Mouse (Mus musculus) gastrocnemius, postnatal 10 days (tissue): ENCODE data around the gene Exoc2. TPM values are rescaled to one million over a fixed set of nuclear protein-coding genes. Genes with fewer than 3 reads are reported as not detected.
A peak's percentile ranks its signal among the peaks of the same experiment; 100 is the strongest.

ENCODE experiments used
- DNase-seq: peaks from one replicate; pipeline ENCODE4 v3.0.0; 2021; ENCODE audit warnings: mixed read lengths
- total RNA-seq, 2 experiments: library from RNA; stranded (reverse); gene quantifications; 2 replicates each; pipeline ENCODE4 v1.2.3; 2021

Gene Exoc2
- total RNA-seq, 2 experiments from 2014 or later = 13.9 to 15.9 TPM

GRCm38 (mm10) chr13:30892315-30892714 lies 81.6 kb downstream of the Exoc2 start:
- DNase-seq = no peak

GRCm38 (mm10) chr13:30891223-30891622 lies 82.7 kb downstream of the Exoc2 start:
- DNase-seq = no peak

- peak; percentile 82 for DNase-seq
Observed at GRCm38 (mm10) chr13:30888480-30888879, 85.4 kb downstream of the Exoc2 start.

- no peak for DNase-seq
Observed at GRCm38 (mm10) chr13:30880310-30880709, 93.6 kb downstream of the Exoc2 start.

- DNase-seq = no peak
Observed at GRCm38 (mm10) chr13:30879871-30880270, 94.0 kb downstream of the Exoc2 start.

- no peak for DNase-seq
Observed at GRCm38 (mm10) chr13:30875825-30876224, 98.1 kb downstream of the Exoc2 start.

- DNase-seq = no peak
Observed at GRCm38 (mm10) chr13:30873472-30873871, 100.4 kb downstream of the Exoc2 start.

- no peak for DNase-seq
Observed at GRCm38 (mm10) chr13:30865486-30865885, 108.4 kb downstream of the Exoc2 start.

- no peak for DNase-seq
Observed at GRCm38 (mm10) chr13:30864042-30864441, 109.9 kb downstream of the Exoc2 start.

GRCm38 (mm10) chr13:30858421-30858820 lies 115.5 kb downstream of the Exoc2 start:
- DNase-seq = no peak

- DNase-seq = no peak
Observed at GRCm38 (mm10) chr13:30850736-30851135, 123.2 kb downstream of the Exoc2 start.

GRCm38 (mm10) chr13:30848001-30848400 lies 125.9 kb downstream of the Exoc2 start:
- DNase-seq = no peak

- DNase-seq = no peak
Observed at GRCm38 (mm10) chr13:30846506-30846905, 127.4 kb downstream of the Exoc2 start.

GRCm38 (mm10) chr13:30843049-30843448 lies 130.8 kb downstream of the Exoc2 start:
- no peak for DNase-seq

GRCm38 (mm10) chr13:30841843-30842242 lies 132.1 kb downstream of the Exoc2 start:
- no peak for DNase-seq

GRCm38 (mm10) chr13:30841306-30841705 lies 132.6 kb downstream of the Exoc2 start:
- no peak for DNase-seq

GRCm38 (mm10) chr13:30840700-30841099 lies 133.2 kb downstream of the Exoc2 start:
- no peak for DNase-seq

- no peak for DNase-seq
Observed at GRCm38 (mm10) chr13:30836342-30836741, 137.6 kb downstream of the Exoc2 start.

- DNase-seq = no peak
Observed at GRCm38 (mm10) chr13:30834859-30835258, 139.0 kb downstream of the Exoc2 start.

- no peak for DNase-seq
Observed at GRCm38 (mm10) chr13:30834349-30834748, 139.5 kb downstream of the Exoc2 start.

- no peak for DNase-seq
Observed at GRCm38 (mm10) chr13:30833476-30834149, 140.3 kb downstream of the Exoc2 start.

GRCm38 (mm10) chr13:30831369-30831768 lies 142.5 kb downstream of the Exoc2 start:
- DNase-seq = no peak

- DNase-seq = no peak
Observed at GRCm38 (mm10) chr13:30826511-30826910, 147.4 kb downstream of the Exoc2 start.

GRCm38 (mm10) chr13:30824903-30825302 lies 149.0 kb downstream of the Exoc2 start:
- no peak for DNase-seq

- DNase-seq = no peak
Observed at GRCm38 (mm10) chr13:30820555-30820954, 153.3 kb downstream of the Exoc2 start.
